Mouse (Mus musculus): ENCODE measurements around the gene Ctnna3. TPM values are rescaled to one million over a fixed set of nuclear protein-coding genes. Genes with fewer than 3 reads are reported as not detected.

Ctnna3 gene
- polyA plus RNA-seq, 1 experiment from 2014 or later, result not detected

DNA sequence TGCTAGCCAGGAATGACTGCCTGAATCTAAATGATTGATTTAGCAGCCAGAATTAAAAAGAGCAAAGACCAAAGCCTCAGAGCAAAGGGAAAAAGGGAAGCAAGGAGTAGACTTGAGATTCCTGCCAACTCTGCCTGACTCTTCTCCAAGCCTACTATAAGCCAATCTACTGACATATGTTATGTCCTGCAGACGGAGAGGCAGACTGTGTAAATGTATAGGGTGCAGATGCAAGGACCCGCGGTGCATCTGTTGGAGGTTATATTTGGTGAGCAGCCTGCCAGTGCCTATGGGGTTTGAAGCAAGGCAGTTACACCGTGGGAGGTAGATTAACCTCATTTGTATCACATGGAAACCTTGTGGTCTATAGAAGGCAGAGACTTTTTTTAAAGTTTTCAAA is 409.1 kb downstream of the Ctnna3 start:
- H3K27ac ChIP-seq (ENCODE audit: low read depth, low read length), result no peak overlapping the region
- no peak overlapping the region for H3K9ac ChIP-seq (ENCODE audit: low read length)
- 87% methylated on average over 4 of the region's 4 CpGs for WGBS
- no peaks in the 10 kb centered on the region for H3K36me3 ChIP-seq (ENCODE audit: control insufficient read depth, insufficient read depth, low read length)
- H3K27me3 ChIP-seq (ENCODE audit: control insufficient read depth, insufficient read depth, low read length), result no peaks in the 10 kb centered on the region
- DNase-seq (ENCODE audit: low spot score) (no peak), ATAC-seq (replicated peaks; ENCODE audit: low FRiP score) (no peak)
- no peak overlapping the region for H3K4me2 ChIP-seq (ENCODE audit: low read depth, low read length, severe bottlenecking)
- no peaks in the 10 kb centered on the region for H3K4me1 ChIP-seq (replicated peaks; ENCODE audit: control insufficient read depth, insufficient read depth, low read length)
- H3K9me3 ChIP-seq (ENCODE audit: control insufficient read depth, low read length), result no peaks in the 10 kb centered on the region
- no peak overlapping the region for H3K4me3 ChIP-seq (ENCODE audit: low read depth, low read length)

DNA sequence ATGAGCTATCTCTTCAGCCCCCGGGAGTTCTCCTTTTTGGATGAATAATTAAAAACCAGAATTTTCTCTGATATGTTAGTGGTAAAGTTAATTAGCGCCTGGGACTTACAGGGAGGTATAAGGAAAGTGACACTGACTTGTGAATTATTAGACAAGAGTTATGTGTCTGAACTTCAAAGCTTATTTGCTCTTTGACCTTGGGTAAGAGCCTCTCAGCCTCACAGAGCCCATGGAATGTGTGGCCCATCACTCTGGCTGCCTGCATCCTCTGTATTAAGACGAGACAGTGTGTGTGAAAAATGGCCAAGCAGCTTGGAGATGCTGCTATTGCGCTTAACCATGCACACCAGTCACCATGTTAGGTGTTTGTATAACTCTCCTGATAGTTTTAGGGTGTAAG is 422.0 kb downstream of the Ctnna3 start:
- no peak for DNase-seq (ENCODE audit: low spot score)
- Histone ChIP-seq H3K27me3 (ENCODE audit: control insufficient read depth, insufficient read depth, low read length) (no peaks in the 10 kb centered on the region), H3K27ac (ENCODE audit: low read depth, low read length) (no peak overlapping the region), H3K4me3 (ENCODE audit: low read depth, low read length) (no peak overlapping the region), H3K9ac (ENCODE audit: low read length) (no peak overlapping the region), H3K9me3 (ENCODE audit: control insufficient read depth, low read length) (no peaks in the 10 kb centered on the region), H3K36me3 (ENCODE audit: control insufficient read depth, insufficient read depth, low read length) (no peaks in the 10 kb centered on the region), H3K4me2 (ENCODE audit: low read depth, low read length, severe bottlenecking) (no peak overlapping the region), H3K4me1 (replicated peaks; ENCODE audit: control insufficient read depth, insufficient read depth, low read length) (no peaks in the 10 kb centered on the region)
- WGBS, result 84% methylated on average over 4 of the region's 4 CpGs
- ATAC-seq (replicated peaks; ENCODE audit: low FRiP score), result no peak

DNA sequence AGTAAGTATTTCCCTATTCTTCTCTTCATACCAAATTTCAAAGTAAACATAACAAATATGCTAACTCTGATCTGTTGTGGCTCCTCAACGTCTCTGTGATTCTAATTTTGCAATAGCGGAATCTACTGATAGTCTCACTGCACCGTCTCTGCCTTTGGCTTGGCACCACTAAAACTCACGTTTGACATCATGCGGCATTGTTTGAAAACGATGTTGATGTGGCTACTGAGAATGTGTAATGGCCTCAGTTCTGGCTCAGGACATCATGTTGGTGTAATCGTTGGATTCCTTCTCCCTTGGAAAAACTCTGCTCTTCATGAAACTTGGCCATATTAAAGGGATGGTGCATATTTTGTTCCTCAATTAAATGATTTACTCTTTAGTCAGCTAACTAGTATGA is 439.2 kb downstream of the Ctnna3 start:
- DNase-seq (ENCODE audit: low spot score) (no peak), ATAC-seq (replicated peaks; ENCODE audit: low FRiP score) (no peak)
- 91% methylated on average over 7 of the region's 7 CpGs for WGBS
- Histone ChIP-seq H3K27ac (ENCODE audit: low read depth, low read length) (no peak overlapping the region), H3K9me3 (ENCODE audit: control insufficient read depth, low read length) (no peaks in the 10 kb centered on the region), H3K4me2 (ENCODE audit: low read depth, low read length, severe bottlenecking) (no peak overlapping the region), H3K4me3 (ENCODE audit: low read depth, low read length) (no peak overlapping the region), H3K27me3 (ENCODE audit: control insufficient read depth, insufficient read depth, low read length) (no peaks in the 10 kb centered on the region), H3K4me1 (replicated peaks; ENCODE audit: control insufficient read depth, insufficient read depth, low read length) (no peaks in the 10 kb centered on the region), H3K36me3 (ENCODE audit: control insufficient read depth, insufficient read depth, low read length) (no peaks in the 10 kb centered on the region), H3K9ac (ENCODE audit: low read length) (no peak overlapping the region)

DNA sequence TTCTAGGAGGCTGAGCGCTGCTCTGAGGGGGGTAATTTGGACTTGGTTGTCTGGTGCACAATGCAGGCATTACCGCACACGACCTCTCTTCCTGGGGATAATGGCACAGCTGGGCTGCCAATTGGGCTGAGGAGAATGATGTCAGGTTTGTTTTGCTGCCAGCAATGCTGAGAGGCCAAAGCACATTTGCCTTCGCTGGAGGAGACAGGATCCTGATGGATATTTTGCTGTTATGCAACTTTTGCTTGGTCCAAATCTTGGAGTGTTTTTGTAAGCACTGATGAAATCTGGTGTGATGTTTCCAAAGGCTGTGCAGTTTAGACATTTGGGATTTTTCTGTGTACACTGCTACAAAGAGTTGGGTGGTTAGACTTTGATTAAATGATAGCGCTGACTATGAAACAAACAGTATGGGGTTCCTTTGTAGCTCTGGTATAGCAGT is 450.6 kb downstream of the Ctnna3 start:
- H3K27me3 ChIP-seq (ENCODE audit: control insufficient read depth, insufficient read depth, low read length), result no peaks in the 10 kb centered on the region
- no peak overlapping the region for H3K4me3 ChIP-seq (ENCODE audit: low read depth, low read length)
- no peak for DNase-seq (ENCODE audit: low spot score)
- no peak overlapping the region for H3K27ac ChIP-seq (ENCODE audit: low read depth, low read length)
- H3K9me3 ChIP-seq (ENCODE audit: control insufficient read depth, low read length), result no peaks in the 10 kb centered on the region
- no peaks in the 10 kb centered on the region for H3K36me3 ChIP-seq (ENCODE audit: control insufficient read depth, insufficient read depth, low read length)
- no peak overlapping the region for H3K9ac ChIP-seq (ENCODE audit: low read length)
- no peak overlapping the region for H3K4me2 ChIP-seq (ENCODE audit: low read depth, low read length, severe bottlenecking)
- 59% methylated on average over 5 of the region's 5 CpGs for WGBS
- ATAC-seq (replicated peaks; ENCODE audit: low FRiP score), result 0 out of 2 replicates have a peak, but pooled peaks have one; percentile 42
- no peaks in the 10 kb centered on the region for H3K4me1 ChIP-seq (replicated peaks; ENCODE audit: control insufficient read depth, insufficient read depth, low read length)

GRCm38 (mm10) chr10:63886449-63887088 is 456.7 kb downstream of the Ctnna3 start:
- Histone ChIP-seq H3K9me3 (ENCODE audit: control insufficient read depth, low read length) (no peaks in the 10 kb centered on the region), H3K9ac (ENCODE audit: low read length) (no peak overlapping the region), H3K27me3 (ENCODE audit: control insufficient read depth, insufficient read depth, low read length) (no peaks in the 10 kb centered on the region), H3K36me3 (ENCODE audit: control insufficient read depth, insufficient read depth, low read length) (no peaks in the 10 kb centered on the region), H3K4me1 (replicated peaks; ENCODE audit: control insufficient read depth, insufficient read depth, low read length) (no peaks in the 10 kb centered on the region), H3K4me2 (ENCODE audit: low read depth, low read length, severe bottlenecking) (no peak overlapping the region), H3K27ac (ENCODE audit: low read depth, low read length) (no peak overlapping the region), H3K4me3 (ENCODE audit: low read depth, low read length) (no peak overlapping the region)
- DNase-seq (ENCODE audit: low spot score) (no peak), ATAC-seq (replicated peaks; ENCODE audit: low FRiP score) (no peak)
- 89% methylated on average over 23 of the region's 23 CpGs for WGBS

DNA sequence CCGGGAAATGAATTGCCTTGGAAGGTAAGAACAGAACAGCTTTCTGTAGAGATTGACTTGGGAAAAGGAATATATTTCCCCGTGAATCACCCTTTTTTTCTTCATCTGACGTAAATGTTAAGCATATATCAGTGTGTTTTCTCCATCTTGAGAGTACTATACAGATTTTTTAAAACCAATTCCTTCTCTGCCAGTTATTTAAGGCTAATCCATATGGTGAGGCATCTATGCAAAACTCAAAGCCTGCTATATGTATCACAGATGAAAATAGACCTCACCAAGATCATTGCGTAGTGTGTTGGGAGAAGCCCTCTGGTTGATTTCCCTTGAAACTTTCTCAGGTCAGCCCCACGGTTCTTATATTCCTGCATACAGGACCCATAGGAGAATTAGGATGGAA is 464.7 kb downstream of the Ctnna3 start:
- H3K4me1 ChIP-seq (replicated peaks; ENCODE audit: control insufficient read depth, insufficient read depth, low read length), result no peaks in the 10 kb centered on the region
- ATAC-seq (replicated peaks; ENCODE audit: low FRiP score) (no peak), DNase-seq (ENCODE audit: low spot score) (no peak)
- no peaks in the 10 kb centered on the region for H3K36me3 ChIP-seq (ENCODE audit: control insufficient read depth, insufficient read depth, low read length)
- no peak overlapping the region for H3K4me2 ChIP-seq (ENCODE audit: low read depth, low read length, severe bottlenecking)
- no peak overlapping the region for H3K9ac ChIP-seq (ENCODE audit: low read length)
- WGBS, result 92% methylated on average over 5 of the region's 5 CpGs
- H3K9me3 ChIP-seq (ENCODE audit: control insufficient read depth, low read length), result no peaks in the 10 kb centered on the region
- H3K4me3 ChIP-seq (ENCODE audit: low read depth, low read length), result no peak overlapping the region
- no peaks in the 10 kb centered on the region for H3K27me3 ChIP-seq (ENCODE audit: control insufficient read depth, insufficient read depth, low read length)
- H3K27ac ChIP-seq (ENCODE audit: low read depth, low read length), result no peak overlapping the region

- no peaks in the 10 kb centered on the region for H3K36me3 ChIP-seq (ENCODE audit: control insufficient read depth, insufficient read depth, low read length)
- DNase-seq (ENCODE audit: low spot score) (no peak), ATAC-seq (replicated peaks; ENCODE audit: low FRiP score) (no peak)
- H3K9me3 ChIP-seq (ENCODE audit: control insufficient read depth, low read length), result no peaks in the 10 kb centered on the region
- H3K4me2 ChIP-seq (ENCODE audit: low read depth, low read length, severe bottlenecking), result no peak overlapping the region
- H3K27me3 ChIP-seq (ENCODE audit: control insufficient read depth, insufficient read depth, low read length), result no peaks in the 10 kb centered on the region
- no peak overlapping the region for H3K9ac ChIP-seq (ENCODE audit: low read length)
- no peak overlapping the region for H3K27ac ChIP-seq (ENCODE audit: low read depth, low read length)
- no peak overlapping the region for H3K4me3 ChIP-seq (ENCODE audit: low read depth, low read length)
- H3K4me1 ChIP-seq (replicated peaks; ENCODE audit: control insufficient read depth, insufficient read depth, low read length), result no peaks in the 10 kb centered on the region
These were observed 470.0 kb downstream of the Ctnna3 start for GRCm38 (mm10) chr10:63899891-63900290.

DNA sequence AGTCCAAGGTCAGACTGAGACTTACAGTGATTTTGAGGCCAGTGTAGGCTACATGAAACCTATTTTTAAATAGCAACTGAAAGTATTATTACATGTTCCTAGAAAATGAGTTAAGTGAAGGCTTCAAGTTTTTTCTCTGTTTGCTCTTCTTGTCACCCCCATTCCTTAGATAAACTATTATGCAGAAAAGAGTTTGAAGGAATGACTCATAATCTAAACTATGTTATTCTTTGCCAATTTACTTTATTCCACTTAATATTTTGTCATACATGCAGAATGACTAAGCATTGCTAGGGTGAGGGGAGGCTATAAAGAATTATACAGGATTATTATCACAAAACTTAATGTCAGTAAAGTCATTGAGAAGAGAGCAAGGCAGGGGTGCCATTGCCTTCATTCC is 479.0 kb downstream of the Ctnna3 start:
- Histone ChIP-seq H3K27ac (ENCODE audit: low read depth, low read length) (no peak overlapping the region), H3K4me3 (ENCODE audit: low read depth, low read length) (no peak overlapping the region), H3K27me3 (ENCODE audit: control insufficient read depth, insufficient read depth, low read length) (no peaks in the 10 kb centered on the region), H3K9ac (ENCODE audit: low read length) (no peak overlapping the region), H3K9me3 (ENCODE audit: control insufficient read depth, low read length) (no peaks in the 10 kb centered on the region), H3K4me1 (replicated peaks; ENCODE audit: control insufficient read depth, insufficient read depth, low read length) (no peaks in the 10 kb centered on the region), H3K36me3 (ENCODE audit: control insufficient read depth, insufficient read depth, low read length) (no peaks in the 10 kb centered on the region), H3K4me2 (ENCODE audit: low read depth, low read length, severe bottlenecking) (no peak overlapping the region)
- no peak for ATAC-seq (replicated peaks; ENCODE audit: low FRiP score)
- no peak for DNase-seq (ENCODE audit: low spot score)

DNA sequence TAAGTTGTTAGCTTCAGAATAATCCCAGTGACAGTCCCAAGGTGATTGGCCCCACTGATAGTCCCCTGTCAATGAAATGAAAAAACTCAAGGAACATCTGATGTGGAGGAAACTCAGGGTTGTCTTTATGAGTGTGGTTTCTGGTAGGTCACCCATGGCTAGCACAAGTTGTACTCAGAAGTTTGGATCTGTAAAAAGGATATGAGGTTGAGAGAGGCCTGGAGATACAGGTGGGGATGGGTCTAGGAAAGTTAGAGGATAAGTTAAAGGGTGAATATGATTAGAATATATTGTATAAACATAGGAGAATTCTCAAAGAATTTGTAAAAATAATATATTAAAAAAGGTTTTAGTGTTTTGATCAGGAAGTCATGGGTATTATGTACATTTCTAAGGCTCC is 497.4 kb downstream of the Ctnna3 start, which contains the start of gene Gm10118:
Gene Gm10118 (minus strand): TSS at position 101 of the 400 bp plus-strand sequence.
- H3K4me3 ChIP-seq (ENCODE audit: low read depth, low read length), result no peak within 1 kb of the TSS
- DNase-seq (ENCODE audit: low spot score) (no peak), ATAC-seq (replicated peaks; ENCODE audit: low FRiP score) (no peak)
- H3K4me1 ChIP-seq (replicated peaks; ENCODE audit: control insufficient read depth, insufficient read depth, low read length), result no peaks in the 10 kb centered on the region
- no peak within 1 kb of the TSS for H3K27ac ChIP-seq (ENCODE audit: low read depth, low read length)
- no peak within 1 kb of the TSS for H3K9ac ChIP-seq (ENCODE audit: low read length)
- no peaks in the 10 kb centered on the region for H3K36me3 ChIP-seq (ENCODE audit: control insufficient read depth, insufficient read depth, low read length)
- no peaks in the 10 kb centered on the region for H3K27me3 ChIP-seq (ENCODE audit: control insufficient read depth, insufficient read depth, low read length)
- H3K9me3 ChIP-seq (ENCODE audit: control insufficient read depth, low read length), result no peaks in the 10 kb centered on the region
- no peak within 1 kb of the TSS for H3K4me2 ChIP-seq (ENCODE audit: low read depth, low read length, severe bottlenecking)

Data from forebrain, embryonic 11.5 days (tissue).